9 mouse cellular contexts compared by ENCODE assay signal in the genomic region with DNA sequence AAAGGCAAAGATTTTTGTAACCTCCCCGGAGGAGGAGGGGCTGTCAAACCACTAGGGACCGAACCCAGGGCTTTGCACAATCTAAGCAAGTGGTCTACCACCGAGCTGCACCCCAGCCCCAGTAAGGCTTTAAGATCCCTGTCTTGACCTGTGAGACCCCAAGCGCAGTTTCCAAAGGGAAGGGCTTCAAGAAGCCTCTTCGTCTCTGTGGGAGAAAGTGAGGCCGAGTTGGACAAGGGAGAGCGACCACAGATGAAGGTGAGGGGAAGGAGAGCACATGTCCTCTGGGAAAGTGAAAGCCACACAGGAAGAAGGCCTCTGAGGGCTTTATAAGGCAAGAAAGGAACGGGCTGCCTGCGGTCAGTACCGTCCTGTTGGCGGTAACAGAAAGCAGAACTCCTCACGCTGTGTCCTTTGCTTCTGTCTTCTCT. TPM values are rescaled to one million over a fixed set of nuclear protein-coding genes. Genes with fewer than 3 reads are reported as not detected.
A peak's percentile ranks its signal among the peaks of the same experiment; 100 is the strongest.
DNase-seq lines count a peak whose midpoint lies in the region; ATAC-seq and TF ChIP-seq lines count a peak whose summit lies in the region.
"Had no signal": no experiment of that assay in that cellular context is flagged by ENCODE, and none has a peak within 500 bp of the region (broad histone marks: within the 10 kb centered on the region; RNA-seq: fewer than 3 reads in every experiment).

No protein-coding gene starts in this region.

- WGBS in midbrain, embryonic 13.5 days: 67% methylated on average over 12 of the region's 12 CpGs

- H3K4me1 ChIP-seq in E14TG2a.4 (replicated peaks; ENCODE audit: low read depth, low read length): peaks cover 9% of the 10 kb centered on the region
- H3K4me1 ChIP-seq in midbrain, embryonic 13.5 days (replicated peaks): no peaks in the 10 kb centered on the region

- DNase-seq in gastrocnemius, adult 2 months: no peak
- DNase-seq in gastrocnemius, postnatal 36 days: no peak
- peak; percentile 19 to 21 for DNase-seq in heart, postnatal 14 days
- DNase-seq in lung, postnatal 25 days (ENCODE audit: low spot score): peak; percentile 72
- no peak for DNase-seq in left cerebral cortex, postnatal 10 days (ENCODE audit: extremely low spot score in 1 of 2, low spot score in 2 of 2)

- peaks cover 10% of the 10 kb centered on the region for H3K9me3 ChIP-seq in E14TG2a.4 (ENCODE audit: low read length)
- no peaks in the 10 kb centered on the region for H3K9me3 ChIP-seq in midbrain, embryonic 13.5 days

- H3K27me3 ChIP-seq in E14TG2a.4 (ENCODE audit: insufficient read depth, low read length): peaks cover 9% of the 10 kb centered on the region
- no peaks in the 10 kb centered on the region for H3K27me3 ChIP-seq in midbrain, embryonic 13.5 days

- H3K9ac ChIP-seq in midbrain, embryonic 13.5 days (replicated peaks): no peak overlapping the region

- intact Hi-C loops in gastrocnemius, adult 2 months (cut with DNase I): no loop called here
- intact Hi-C loops in gastrocnemius, postnatal 36 days (cut with DNase I): no loop called here
- intact Hi-C loops in heart, postnatal 14 days (cut with DNase I): no loop called here
- intact Hi-C loops in left cerebral cortex, postnatal 10 days (cut with DNase I): no loop called here

- no peak for ATAC-seq in cerebellum, adult (ENCODE audit: insufficient number of reproducible peaks, low FRiP score, low TSS enrichment)
- ATAC-seq in midbrain, embryonic 13.5 days: no peak

- no peak for TF ChIP-seq CTCF in gastrocnemius, adult 2 months (IDR thresholded peaks at IDR 0.05)
- TF ChIP-seq CTCF in E14TG2a.4 (conservative IDR thresholded peaks at IDR 0.05; ENCODE audit: low read length): no peak

- no peaks in the 10 kb centered on the region for H3K36me3 ChIP-seq in E14TG2a.4 (ENCODE audit: insufficient read depth, low read length)
- no peaks in the 10 kb centered on the region for H3K36me3 ChIP-seq in midbrain, embryonic 13.5 days

- peak overlapping the region; percentile 48 for H3K27ac ChIP-seq in gastrocnemius, adult 2 months
- H3K27ac ChIP-seq in midbrain, embryonic 13.5 days: no peak overlapping the region

- H3K4me2 ChIP-seq in midbrain, embryonic 13.5 days (replicated peaks): no peak overlapping the region

- H3K4me3 ChIP-seq in gastrocnemius, adult 2 months: peak overlapping the region; percentile 34
- H3K4me3 ChIP-seq in E14TG2a.4 (replicated peaks; ENCODE audit: low read length): 0 out of 2 replicates have a peak overlapping the region, but pooled peaks have one; percentile 20
- no peak overlapping the region for H3K4me3 ChIP-seq in midbrain, embryonic 13.5 days (replicated peaks)

RNA-seq across cellular contexts. Expression of gene Bex6, which starts 10.4 kb away (rescaled TPM):
- total RNA-seq in gastrocnemius, adult 2 months (2021): not detected
- not detected for total RNA-seq in gastrocnemius, postnatal 36 days (2021)
- not detected for total RNA-seq in heart, postnatal 14 days (2021)
- total RNA-seq in left cerebral cortex, postnatal 10 days (2021): not detected
- not detected in 2 replicates for polyA plus RNA-seq in midbrain, embryonic 13.5 days (2015; fragmentation: Nextera tagmentation; extraction: Ambion mirVana)
- polyA plus RNA-seq: small intestine, adult 2 months had no signal

RNA-seq across cellular contexts. Expression of gene Nrros, which starts 24.6 kb away (rescaled TPM):
- 1 to 10 TPM; 1.6 TPM for total RNA-seq in gastrocnemius, adult 2 months (2021)
- total RNA-seq in gastrocnemius, postnatal 36 days (2021): 1 to 10 TPM; 2.0 to 2.1 TPM
- total RNA-seq in heart, postnatal 14 days (2021): 1 to 10 TPM; 5.8 to 7.3 TPM
- total RNA-seq in left cerebral cortex, postnatal 10 days (2021): 10 to 100 TPM in 1 of 2 experiments, 1 to 10 TPM in 1; 7.3 to 10.3 TPM
- polyA plus RNA-seq in midbrain, embryonic 13.5 days (2015; fragmentation: Nextera tagmentation; extraction: Ambion mirVana): 5.9 and 7.1 TPM in 2 replicates

RNA-seq across cellular contexts. Expression of gene Fbxo45, which starts 56.9 kb away (rescaled TPM):
- 10 to 100 TPM; 15.1 to 16.6 TPM for total RNA-seq in gastrocnemius, adult 2 months (2021)
- total RNA-seq in gastrocnemius, postnatal 36 days (2021): 10 to 100 TPM; 14.0 to 14.9 TPM
- total RNA-seq in heart, postnatal 14 days (2021): 10 to 100 TPM; 12.9 to 13.3 TPM
- 10 to 100 TPM; 39.7 to 39.8 TPM for total RNA-seq in left cerebral cortex, postnatal 10 days (2021)
- 8.3 and 8.4 TPM in 2 replicates for polyA plus RNA-seq in midbrain, embryonic 13.5 days (2015; fragmentation: Nextera tagmentation; extraction: Ambion mirVana)

RNA-seq across cellular contexts. Expression of gene Wdr53, which starts 57.0 kb away (rescaled TPM):
- total RNA-seq in gastrocnemius, adult 2 months (2021): 1 to 10 TPM; 6.2 to 7.8 TPM
- total RNA-seq in gastrocnemius, postnatal 36 days (2021): 1 to 10 TPM; 4.4 to 5.8 TPM
- total RNA-seq in heart, postnatal 14 days (2021): 1 to 10 TPM; 6.8 to 7.6 TPM
- total RNA-seq in left cerebral cortex, postnatal 10 days (2021): 10 to 100 TPM; 11.3 to 13.3 TPM
- 15.6 and 16.2 TPM in 2 replicates for polyA plus RNA-seq in midbrain, embryonic 13.5 days (2015; fragmentation: Nextera tagmentation; extraction: Ambion mirVana)

Comparison
In these comparisons a context has a peak if more than half of its experiments do, and no peak if none do; other contexts are left out.
1. DNase-seq: peak in heart, postnatal 14 days (2 of 2) and lung, postnatal 25 days (single experiment); none in gastrocnemius, adult 2 months (single experiment), gastrocnemius, postnatal 36 days (0 of 2) and left cerebral cortex, postnatal 10 days (0 of 2).